Mouse (Mus musculus) monocyte, adult 5-6 weeks (primary cell): ENCODE data around the gene Lipn. TPM values are rescaled to one million over a fixed set of nuclear protein-coding genes. Genes with fewer than 3 reads are reported as not detected.

Experiments
- ATAC-seq: fragments of 153-309, 156-312 bp; replicated peaks from 2 replicates; pipeline ENCODE4 v1.8.0; 2017; ENCODE audit warnings: mild to moderate bottlenecking; ENCODE audit not compliant: low TSS enrichment, insufficient number of reproducible peaks, severe bottlenecking, poor library complexity, low FRiP score
- total RNA-seq: library from RNA; stranded (forward); fragments of 200-1000, 200-491, 200-594 nt; gene quantifications from 3 replicates; pipeline ENCODE4 v1.2.3, GENCODE M21; 2017

Gene Lipn
- total RNA-seq, 1 experiment from 2014 or later, result not detected

DNA sequence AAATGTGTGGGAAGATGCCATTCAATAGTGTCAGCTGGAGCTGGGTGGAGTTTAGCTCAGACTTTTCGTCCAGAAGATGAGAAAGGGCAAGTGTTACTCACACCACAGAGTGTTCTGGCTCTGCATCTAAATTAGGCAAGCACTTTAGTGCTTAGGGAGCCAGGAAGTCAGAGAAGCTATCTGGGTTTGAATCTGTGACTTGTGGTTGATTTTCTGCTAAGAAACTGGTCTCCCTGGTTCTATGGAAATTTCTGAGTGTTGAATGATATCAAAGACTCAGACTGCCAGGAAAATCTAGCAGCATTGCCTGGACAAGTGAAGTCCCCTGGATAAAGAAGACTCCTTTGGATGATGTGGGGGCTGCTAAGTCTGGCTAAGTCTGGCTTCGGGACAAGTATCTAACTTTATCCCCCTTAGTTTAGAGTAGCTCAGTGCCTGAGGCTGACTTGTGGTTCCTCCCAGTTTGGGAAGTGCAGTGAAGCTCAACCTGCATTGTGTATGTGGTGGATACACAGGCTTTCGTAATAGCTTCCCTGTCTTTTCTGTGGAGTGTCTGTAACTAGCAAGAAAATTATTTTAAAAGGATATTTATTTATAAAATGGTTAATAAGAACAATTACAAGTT is 53.1 kb downstream of the Lipn start:
- ATAC-seq, result no peak

Other genes with a start within 250 kb of the Lipn start
- not detected in 3 replicates for gene Lipf, start 106.2 kb upstream of the Lipn start, total RNA-seq
- not detected in 3 replicates for gene Lipk, start 59.1 kb upstream of the Lipn start, total RNA-seq
- gene Lipm, start 33.6 kb downstream of the Lipn start, total RNA-seq, result not detected in 3 replicates
- not detected in 3 replicates for gene Ankrd22, start 98.7 kb downstream of the Lipn start, total RNA-seq
- gene Stambpl1, start 124.9 kb downstream of the Lipn start, total RNA-seq, result 9.1 to 16.7 TPM (median 14.9 TPM) in 3 replicates
- gene Acta2, start 188.2 kb downstream of the Lipn start, total RNA-seq, result 1.9 TPM in 1 of 3 replicates, not detected in the others
- gene Fas, start 223.3 kb downstream of the Lipn start, total RNA-seq, result 13.9 to 25.4 TPM (median 24.3 TPM) in 3 replicates